ENCODE assay signal across 15 mouse cellular contexts in the genomic region with DNA sequence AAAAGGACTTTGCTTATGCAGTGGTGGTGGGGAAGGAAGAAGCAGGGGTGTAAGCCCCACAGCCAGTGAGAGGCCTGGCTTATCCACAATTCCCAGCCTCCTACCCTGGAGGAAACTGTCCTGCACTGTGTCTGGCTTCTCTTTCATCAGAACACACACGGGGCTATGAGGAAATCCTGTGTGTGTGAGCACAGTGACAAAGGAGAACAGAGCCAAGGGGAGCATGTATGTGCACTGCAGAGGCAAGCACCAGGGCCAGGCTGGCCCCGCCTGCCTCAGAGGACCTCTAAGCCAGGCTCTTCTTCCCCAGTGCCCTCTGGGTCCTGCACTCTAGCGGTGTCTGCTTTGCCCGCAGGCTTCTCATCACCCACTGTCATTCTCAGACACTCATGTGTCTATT. TPM values are rescaled to one million over a fixed set of nuclear protein-coding genes. Genes with fewer than 3 reads are reported as not detected.
A peak's percentile ranks its signal among the peaks of the same experiment; 100 is the strongest.
DNase-seq lines count a peak whose midpoint lies in the region; ATAC-seq lines count a peak whose summit lies in the region.
"Had no signal": no experiment of that assay in that cellular context is flagged by ENCODE, and none has a peak within 500 bp of the region (broad histone marks: within the 10 kb centered on the region; RNA-seq: fewer than 3 reads in every experiment).

No protein-coding gene starts in this region.

- WGBS in heart, embryonic 14.5 days, result 51% methylated on average over 4 of the region's 4 CpGs
- WGBS in heart, embryonic 10.5 days, result 72% methylated on average over 4 of the region's 4 CpGs
- WGBS in lung, embryonic 16.5 days, result 77% methylated on average over 4 of the region's 4 CpGs

- H3K36me3 ChIP-seq in heart, embryonic 14.5 days (ENCODE audit: control insufficient read depth, insufficient read depth, low read length), result peaks cover 18% of the 10 kb centered on the region
- H3K36me3 ChIP-seq in heart, embryonic 10.5 days, result peaks cover 6% of the 10 kb centered on the region; the same call in 1 of the 2 replicates
- H3K36me3 ChIP-seq in lung, embryonic 16.5 days (ENCODE audit: control insufficient read depth, insufficient read depth, low read length), result no peaks in the 10 kb centered on the region; the same call in 1 of the 2 replicates

- 0 out of 4 replicates have a peak overlapping the region, but pooled peaks of 1 of the 2 experiments have one; percentile 16 for H3K27ac ChIP-seq in heart, embryonic 14.5 days (replicated peaks in 1 of 2; ENCODE audit: control insufficient read depth in 1 of 2, insufficient read depth in 1 of 2, low read depth in 2 of 2, low read length in 2 of 2)
- no peak overlapping the region; the same call in 1 of the 2 replicates for H3K27ac ChIP-seq in heart, embryonic 10.5 days
- no peak overlapping the region for H3K27ac ChIP-seq in lung, embryonic 16.5 days (ENCODE audit: low read length)
- H3K27ac ChIP-seq: embryonic facial prominence, embryonic 13.5 days had no signal

- DNase-seq in heart, embryonic 10.5 days (ENCODE audit: low spot score), result no peak
- DNase-seq in lung, postnatal 14 days, result no peak
- no peak for DNase-seq in urinary bladder, postnatal 10 days (ENCODE audit: low spot score)
- no peak for DNase-seq in left cerebral cortex, postnatal 10 days (ENCODE audit: extremely low spot score in 1 of 2, low spot score in 2 of 2)
- DNase-seq: cerebellum, adult 8-10 months; layer of hippocampus, postnatal 36 days; lung, postnatal 10 days; right cerebral cortex, adult 18-20 months; thymus, postnatal 36 days had no signal

- no peaks in the 10 kb centered on the region for H3K27me3 ChIP-seq in heart, embryonic 14.5 days (ENCODE audit: control insufficient read depth, insufficient read depth, low read length)
- H3K27me3 ChIP-seq in heart, embryonic 10.5 days (ENCODE audit: insufficient read depth, poor library complexity, severe bottlenecking), result no peaks in the 10 kb centered on the region
- no peaks in the 10 kb centered on the region for H3K27me3 ChIP-seq in lung, embryonic 16.5 days (ENCODE audit: control insufficient read depth, insufficient read depth, low read depth, low read length)
- H3K27me3 ChIP-seq: embryonic facial prominence, embryonic 13.5 days had no signal

- H3K4me3 ChIP-seq in heart, embryonic 14.5 days (ENCODE audit: control insufficient read depth in 1 of 2, insufficient read depth in 1 of 2, low read depth in 1 of 2, low read length in 2 of 2), result no peak overlapping the region
- H3K4me3 ChIP-seq in heart, embryonic 10.5 days, result no peak overlapping the region
- no peak overlapping the region for H3K4me3 ChIP-seq in lung, embryonic 16.5 days (ENCODE audit: low read length)
- H3K4me3 ChIP-seq: embryonic facial prominence, embryonic 13.5 days had no signal

- intact Hi-C loops in left cerebral cortex, postnatal 10 days (cut with DNase I), result no loop called here

- H3K9me3 ChIP-seq in heart, embryonic 14.5 days (ENCODE audit: control insufficient read depth, low read length), result no peaks in the 10 kb centered on the region
- no peaks in the 10 kb centered on the region for H3K9me3 ChIP-seq in heart, embryonic 10.5 days
- H3K9me3 ChIP-seq in lung, embryonic 16.5 days (ENCODE audit: control insufficient read depth, low read length), result no peaks in the 10 kb centered on the region
- H3K9me3 ChIP-seq: embryonic facial prominence, embryonic 13.5 days had no signal

- H3K4me1 ChIP-seq in heart, embryonic 14.5 days (ENCODE audit: control insufficient read depth in 2 of 2, insufficient read depth in 2 of 2, low read length in 2 of 2), result peaks cover 4% of the 10 kb centered on the region in 2 experiments; a peak in 3 of 4 replicates
- H3K4me1 ChIP-seq in heart, embryonic 10.5 days, result peaks cover 1% of the 10 kb centered on the region; the same call in 1 of the 2 replicates
- no peaks in the 10 kb centered on the region for H3K4me1 ChIP-seq in lung, embryonic 16.5 days (replicated peaks; ENCODE audit: control insufficient read depth, insufficient read depth, low read length)

- H3K9ac ChIP-seq in heart, embryonic 14.5 days (ENCODE audit: low read length), result no peak overlapping the region
- H3K9ac ChIP-seq in lung, embryonic 16.5 days (ENCODE audit: low read length), result no peak overlapping the region
- H3K9ac ChIP-seq: embryonic facial prominence, embryonic 13.5 days had no signal

- H3K4me2 ChIP-seq in heart, embryonic 14.5 days (ENCODE audit: low read length), result no peak overlapping the region
- no peak overlapping the region for H3K4me2 ChIP-seq in lung, embryonic 16.5 days (ENCODE audit: low read depth, low read length)
- H3K4me2 ChIP-seq: embryonic facial prominence, embryonic 13.5 days had no signal

- ATAC-seq in heart, embryonic 14.5 days (ENCODE audit: insufficient number of reproducible peaks, insufficient read depth, low FRiP score, low read depth), result peak; percentile 66; the same call in 1 of the 2 replicates
- peak; percentile 71 for ATAC-seq in lung, embryonic 16.5 days (ENCODE audit: low read depth)
- peak; percentile 90 to 93 for ATAC-seq in hematopoietic stem cell, adult 5-6 weeks (replicated peaks in 1 of 2; ENCODE audit: insufficient read depth in 1 of 2, low FRiP score in 2 of 2, low TSS enrichment in 1 of 2, low read depth in 1 of 2, poor library complexity in 2 of 2, severe bottlenecking in 2 of 2)
- peak; percentile 94 for ATAC-seq in megakaryocyte progenitor cell, adult 5-6 weeks (replicated peaks; ENCODE audit: poor library complexity)
- ATAC-seq: intestine, embryonic 16.5 days had no signal

RNA-seq across cellular contexts. Expression of a gene that starts 34.8 kb away (rescaled TPM):
- 43.1 and 45.6 TPM in 2 replicates for polyA plus RNA-seq in heart, embryonic 14.5 days (2014; fragmentation: Nextera tagmentation; extraction: Ambion mirVana)
- 53.1 and 58.9 TPM in 2 replicates for polyA plus RNA-seq in heart, embryonic 10.5 days (2016; fragmentation: Nextera tagmentation; extraction: Ambion mirVana)
- polyA plus RNA-seq in lung, embryonic 16.5 days (2015; fragmentation: Nextera tagmentation; extraction: Ambion mirVana), result 54.1 and 55.0 TPM in 2 replicates
- total RNA-seq in hematopoietic stem cell, adult 5-6 weeks (2017), result 31.3 and 42.9 TPM in 2 replicates
- 50.8 and 55.8 TPM in 2 replicates for total RNA-seq in megakaryocyte progenitor cell, adult 5-6 weeks (2015)
- 57.3 and 68.7 TPM in 2 replicates for total RNA-seq in megakaryocyte progenitor cell, adult 5-6 weeks (2017)
- 10 to 100 TPM; 20.8 to 22.6 TPM for total RNA-seq in left cerebral cortex, postnatal 10 days (2021)

RNA-seq across cellular contexts. Expression of a gene that starts 34.9 kb away (rescaled TPM):
- polyA plus RNA-seq in heart, embryonic 14.5 days (2014; fragmentation: Nextera tagmentation; extraction: Ambion mirVana), result 28.5 and 33.7 TPM in 2 replicates
- 25.1 and 25.5 TPM in 2 replicates for polyA plus RNA-seq in heart, embryonic 10.5 days (2016; fragmentation: Nextera tagmentation; extraction: Ambion mirVana)
- polyA plus RNA-seq in lung, embryonic 16.5 days (2015; fragmentation: Nextera tagmentation; extraction: Ambion mirVana), result 43.7 and 48.7 TPM in 2 replicates
- 14.3 and 31.8 TPM in 2 replicates for total RNA-seq in hematopoietic stem cell, adult 5-6 weeks (2017)
- total RNA-seq in megakaryocyte progenitor cell, adult 5-6 weeks (2015), result 24.9 and 25.8 TPM in 2 replicates
- 11.6 and 16.1 TPM in 2 replicates for total RNA-seq in megakaryocyte progenitor cell, adult 5-6 weeks (2017)
- 10 to 100 TPM; 42.8 to 44.3 TPM for total RNA-seq in left cerebral cortex, postnatal 10 days (2021)
